Mouse (Mus musculus): ENCODE results near the gene Tmem26. TPM values are rescaled to one million over a fixed set of nuclear protein-coding genes. Genes with fewer than 3 reads are reported as not detected.

The Tmem26 gene
- polyA plus RNA-seq (2012; rRNA removed): 6.7 and 8.5 TPM in 2 replicates

GRCm38 (mm10) chr10:68723568-68724360 lies at the start of gene Tmem26:
Tmem26 (plus strand) TSS chr10:68723646.
- H3K27ac ChIP-seq (ENCODE audit: insufficient read depth, low read length): peak within 1 kb of the TSS; percentile 75
- H3K36me3 ChIP-seq (ENCODE audit: control insufficient read depth, insufficient read depth, low read length): no peaks in the 10 kb centered on the region
- H3K4me3 ChIP-seq (ENCODE audit: extremely low read depth, insufficient read depth, insufficient read length): peak within 1 kb of the TSS; percentile 67
- whole genome bisulfite sequencing: 5% methylated on average over 32 of the region's 32 CpGs
- H3K4me1 ChIP-seq (ENCODE audit: control insufficient read depth, insufficient read depth, insufficient read length): peaks cover 3% of the 10 kb centered on the region; the same call in 1 of the 2 replicates
- no peaks in the 10 kb centered on the region for H3K27me3 ChIP-seq (ENCODE audit: control insufficient read depth, insufficient read depth, low read length)
- DNase-seq (ENCODE audit: low read depth in 1 of 2, low spot score in 2 of 2): peak in 1 of 2 experiments; percentile 31
- TF ChIP-seq POLR2A (IDR thresholded peaks at IDR 0.05; ENCODE audit: low read depth, low read length) (no peak), CTCF (IDR thresholded peaks at IDR 0.05; ENCODE audit: extremely low read depth, insufficient read depth, insufficient read length, insufficient replicate concordance) (no peak)

GRCm38 (mm10) chr10:68678678-68679077 lies 44.8 kb upstream of the Tmem26 start:
- Histone ChIP-seq H3K27ac (ENCODE audit: insufficient read depth, low read length) (no peak overlapping the region), H3K36me3 (ENCODE audit: control insufficient read depth, insufficient read depth, low read length) (no peaks in the 10 kb centered on the region), H3K4me1 (ENCODE audit: control insufficient read depth, insufficient read depth, insufficient read length) (peaks cover 3% of the 10 kb centered on the region; the same call in 1 of the 2 replicates), H3K27me3 (ENCODE audit: control insufficient read depth, insufficient read depth, low read length) (no peaks in the 10 kb centered on the region), H3K4me3 (ENCODE audit: extremely low read depth, insufficient read depth, insufficient read length) (no peak overlapping the region)
- WGBS: 80% methylated on average over 4 of the region's 4 CpGs
- DNase-seq (ENCODE audit: low read depth in 1 of 2, low spot score in 2 of 2): no peak
- TF ChIP-seq CTCF (IDR thresholded peaks at IDR 0.05; ENCODE audit: extremely low read depth, insufficient read depth, insufficient read length, insufficient replicate concordance) (no peak), POLR2A (IDR thresholded peaks at IDR 0.05; ENCODE audit: low read depth, low read length) (no peak)

- TF ChIP-seq POLR2A (IDR thresholded peaks at IDR 0.05; ENCODE audit: low read depth, low read length): no peak
- TF ChIP-seq CTCF (IDR thresholded peaks at IDR 0.05; ENCODE audit: extremely low read depth, insufficient read depth, insufficient read length, insufficient replicate concordance): no peak
- H3K27ac ChIP-seq (ENCODE audit: insufficient read depth, low read length): no peak overlapping the region
- H3K36me3 ChIP-seq (ENCODE audit: control insufficient read depth, insufficient read depth, low read length): no peaks in the 10 kb centered on the region
- no peaks in the 10 kb centered on the region for H3K4me1 ChIP-seq (ENCODE audit: control insufficient read depth, insufficient read depth, insufficient read length)
- H3K4me3 ChIP-seq (ENCODE audit: extremely low read depth, insufficient read depth, insufficient read length): no peak overlapping the region
- no peak for DNase-seq (ENCODE audit: low read depth in 1 of 2, low spot score in 2 of 2)
- WGBS: 74% methylated on average over 4 of the region's 4 CpGs
- H3K27me3 ChIP-seq (ENCODE audit: control insufficient read depth, insufficient read depth, low read length): no peaks in the 10 kb centered on the region
These were observed 42.2 kb upstream of the Tmem26 start for GRCm38 (mm10) chr10:68681233-68681632.

GRCm38 (mm10) chr10:68685510-68685909 lies 37.9 kb upstream of the Tmem26 start:
- no peaks in the 10 kb centered on the region for H3K36me3 ChIP-seq (ENCODE audit: control insufficient read depth, insufficient read depth, low read length)

GRCm38 (mm10) chr10:68691116-68691515 lies 32.3 kb upstream of the Tmem26 start:
- DNase-seq (ENCODE audit: low read depth in 1 of 2, low spot score in 2 of 2): no peak
- no peak overlapping the region for H3K27ac ChIP-seq (ENCODE audit: insufficient read depth, low read length)
- no peaks in the 10 kb centered on the region for H3K4me1 ChIP-seq (ENCODE audit: control insufficient read depth, insufficient read depth, insufficient read length)
- no peak overlapping the region for H3K4me3 ChIP-seq (ENCODE audit: extremely low read depth, insufficient read depth, insufficient read length)
- no peaks in the 10 kb centered on the region for H3K36me3 ChIP-seq (ENCODE audit: control insufficient read depth, insufficient read depth, low read length)
- no peak for TF ChIP-seq CTCF (IDR thresholded peaks at IDR 0.05; ENCODE audit: extremely low read depth, insufficient read depth, insufficient read length, insufficient replicate concordance)
- TF ChIP-seq POLR2A (IDR thresholded peaks at IDR 0.05; ENCODE audit: low read depth, low read length): no peak
- 86% methylated on average over 7 of the region's 7 CpGs for WGBS
- no peaks in the 10 kb centered on the region for H3K27me3 ChIP-seq (ENCODE audit: control insufficient read depth, insufficient read depth, low read length)

More at GRCm38 (mm10) chr10:68685510-68685909, 37.9 kb upstream of the Tmem26 start:
- DNase-seq (ENCODE audit: low read depth in 1 of 2, low spot score in 2 of 2): no peak
- H3K27me3 ChIP-seq (ENCODE audit: control insufficient read depth, insufficient read depth, low read length): no peaks in the 10 kb centered on the region
- no peak overlapping the region for H3K4me3 ChIP-seq (ENCODE audit: extremely low read depth, insufficient read depth, insufficient read length)
- no peaks in the 10 kb centered on the region for H3K4me1 ChIP-seq (ENCODE audit: control insufficient read depth, insufficient read depth, insufficient read length)
- no peak for TF ChIP-seq POLR2A (IDR thresholded peaks at IDR 0.05; ENCODE audit: low read depth, low read length)
- TF ChIP-seq CTCF (IDR thresholded peaks at IDR 0.05; ENCODE audit: extremely low read depth, insufficient read depth, insufficient read length, insufficient replicate concordance): no peak
- H3K27ac ChIP-seq (ENCODE audit: insufficient read depth, low read length): no peak overlapping the region

- 92% methylated on average over 1 of the region's 1 CpGs for WGBS
- H3K4me1 ChIP-seq (ENCODE audit: control insufficient read depth, insufficient read depth, insufficient read length): no peaks in the 10 kb centered on the region
- H3K27me3 ChIP-seq (ENCODE audit: control insufficient read depth, insufficient read depth, low read length): no peaks in the 10 kb centered on the region
- no peak for TF ChIP-seq CTCF (IDR thresholded peaks at IDR 0.05; ENCODE audit: extremely low read depth, insufficient read depth, insufficient read length, insufficient replicate concordance)
- TF ChIP-seq POLR2A (IDR thresholded peaks at IDR 0.05; ENCODE audit: low read depth, low read length): no peak
- H3K36me3 ChIP-seq (ENCODE audit: control insufficient read depth, insufficient read depth, low read length): no peaks in the 10 kb centered on the region
- H3K4me3 ChIP-seq (ENCODE audit: extremely low read depth, insufficient read depth, insufficient read length): no peak overlapping the region
- DNase-seq (ENCODE audit: low read depth in 1 of 2, low spot score in 2 of 2): no peak
- no peak overlapping the region for H3K27ac ChIP-seq (ENCODE audit: insufficient read depth, low read length)
These were observed 31.0 kb upstream of the Tmem26 start for GRCm38 (mm10) chr10:68692401-68692800.

- Histone ChIP-seq H3K36me3 (ENCODE audit: control insufficient read depth, insufficient read depth, low read length) (no peaks in the 10 kb centered on the region), H3K27ac (ENCODE audit: insufficient read depth, low read length) (no peak overlapping the region), H3K27me3 (ENCODE audit: control insufficient read depth, insufficient read depth, low read length) (no peaks in the 10 kb centered on the region), H3K4me3 (ENCODE audit: extremely low read depth, insufficient read depth, insufficient read length) (no peak overlapping the region), H3K4me1 (ENCODE audit: control insufficient read depth, insufficient read depth, insufficient read length) (no peaks in the 10 kb centered on the region)
- TF ChIP-seq POLR2A (IDR thresholded peaks at IDR 0.05; ENCODE audit: low read depth, low read length) (no peak), CTCF (IDR thresholded peaks at IDR 0.05; ENCODE audit: extremely low read depth, insufficient read depth, insufficient read length, insufficient replicate concordance) (no peak)
- DNase-seq (ENCODE audit: low read depth in 1 of 2, low spot score in 2 of 2): no peak
These were observed 27.6 kb upstream of the Tmem26 start for GRCm38 (mm10) chr10:68695760-68696336.
